Mouse (Mus musculus): ENCODE results near the gene Cyb5d1.

The Cyb5d1 gene

GRCm38 (mm10) chr11:69415668-69416451 is 20.4 kb upstream of the Cyb5d1 start:
- peak; percentile 96 for DNase-seq

- DNase-seq, result peak; percentile 98
Measured at GRCm38 (mm10) chr11:69415327-69415667, 19.9 kb upstream of the Cyb5d1 start.

GRCm38 (mm10) chr11:69414421-69415326 is 19.2 kb upstream of the Cyb5d1 start:
- DNase-seq, result peak; percentile 91

- DNase-seq, result peak; percentile 93
Measured at GRCm38 (mm10) chr11:69413221-69414181, 18.1 kb upstream of the Cyb5d1 start, which contains the start of gene Kdm6b. Gene Kdm6b, minus strand, starts transcription at chr11:69413675.

GRCm38 (mm10) chr11:69412548-69412947 is 17.1 kb upstream of the Cyb5d1 start:
- DNase-seq, result no peak

- peak; percentile 99 for DNase-seq
Measured at GRCm38 (mm10) chr11:69411538-69412203, 16.2 kb upstream of the Cyb5d1 start.

GRCm38 (mm10) chr11:69411073-69411535 is 15.7 kb upstream of the Cyb5d1 start:
- DNase-seq, result peak; percentile 99

- DNase-seq, result peak; percentile 98
Measured at GRCm38 (mm10) chr11:69410310-69411072, 15.1 kb upstream of the Cyb5d1 start.

- DNase-seq, result no peak
Measured at GRCm38 (mm10) chr11:69410045-69410309, 14.5 kb upstream of the Cyb5d1 start.

- peak; percentile 99 for DNase-seq
Measured at GRCm38 (mm10) chr11:69409378-69410044, 14.1 kb upstream of the Cyb5d1 start.

- DNase-seq, result peak; percentile 99
Measured at GRCm38 (mm10) chr11:69408541-69409377, 13.3 kb upstream of the Cyb5d1 start.

GRCm38 (mm10) chr11:69407724-69408004 is 12.2 kb upstream of the Cyb5d1 start:
- peak; percentile 92 for DNase-seq

- peak; percentile 93 for DNase-seq
Measured at GRCm38 (mm10) chr11:69406867-69407723, 11.7 kb upstream of the Cyb5d1 start.

- DNase-seq, result peak; percentile 93
Measured at GRCm38 (mm10) chr11:69406282-69406681, 10.9 kb upstream of the Cyb5d1 start.

GRCm38 (mm10) chr11:69405397-69406200 is 10.2 kb upstream of the Cyb5d1 start:
- peak; percentile 93 for DNase-seq

GRCm38 (mm10) chr11:69404595-69405396 is 9.4 kb upstream of the Cyb5d1 start:
- peak; percentile 93 for DNase-seq

Measured in heart, adult 11 months (tissue).